Mouse (Mus musculus) CD4-positive, CD25-positive, alpha-beta regulatory T cell, adult 4 months (primary cell): ENCODE results near the gene Rhobtb1. TPM values are rescaled to one million over a fixed set of nuclear protein-coding genes. Genes with fewer than 3 reads are reported as not detected.

Experiments
- ATAC-seq: one replicate; pipeline ENCODE4 v1.8.0; 2017
- polyA plus RNA-seq, 2 experiments: library from polyadenylated mRNA; unstranded; fragments of 100-300 nt; shearing (Covaris generic); gene quantifications; one replicate each; pipeline ENCODE4 v1.2.1; 2017

The Rhobtb1 gene
- polyA plus RNA-seq, 2 experiments from 2014 or later = not detected

GRCm38 (mm10) chr10:69276920-69277435 is 125.7 kb downstream of the Rhobtb1 start:
- ATAC-seq = no peak

GRCm38 (mm10) chr10:69278764-69279606 is 127.8 kb downstream of the Rhobtb1 start:
- no peak for ATAC-seq

GRCm38 (mm10) chr10:69279607-69279978 is 128.4 kb downstream of the Rhobtb1 start:
- ATAC-seq = no peak

- ATAC-seq = no peak
Observed at GRCm38 (mm10) chr10:69286939-69287338, 135.7 kb downstream of the Rhobtb1 start.

GRCm38 (mm10) chr10:69288086-69288485 is 136.9 kb downstream of the Rhobtb1 start:
- ATAC-seq = no peak

- ATAC-seq = no peak
Observed at GRCm38 (mm10) chr10:69288720-69289119, 137.5 kb downstream of the Rhobtb1 start.

- ATAC-seq = no peak
Observed at GRCm38 (mm10) chr10:69290736-69291135, 139.5 kb downstream of the Rhobtb1 start.

GRCm38 (mm10) chr10:69295919-69296318 is 144.7 kb downstream of the Rhobtb1 start:
- ATAC-seq = no peak

- ATAC-seq = no peak
Observed at GRCm38 (mm10) chr10:69299985-69300384, 148.8 kb downstream of the Rhobtb1 start.

GRCm38 (mm10) chr10:69302667-69303066 is 151.4 kb downstream of the Rhobtb1 start:
- ATAC-seq = no peak

- ATAC-seq = no peak
Observed at GRCm38 (mm10) chr10:69304819-69305218, 153.6 kb downstream of the Rhobtb1 start.

- no peak for ATAC-seq
Observed at GRCm38 (mm10) chr10:69305600-69305999, 154.4 kb downstream of the Rhobtb1 start.

GRCm38 (mm10) chr10:69306205-69306604 is 155.0 kb downstream of the Rhobtb1 start:
- ATAC-seq = no peak

GRCm38 (mm10) chr10:69307067-69307466 is 155.8 kb downstream of the Rhobtb1 start:
- no peak for ATAC-seq

- ATAC-seq = no peak
Observed at GRCm38 (mm10) chr10:69309109-69309508, 157.9 kb downstream of the Rhobtb1 start.

- no peak for ATAC-seq
Observed at GRCm38 (mm10) chr10:69311867-69312266, 160.6 kb downstream of the Rhobtb1 start.

- ATAC-seq = no peak
Observed at GRCm38 (mm10) chr10:69313944-69314343, 162.7 kb downstream of the Rhobtb1 start.

- no peak for ATAC-seq
Observed at GRCm38 (mm10) chr10:69318514-69318913, 167.3 kb downstream of the Rhobtb1 start.

- peak; percentile 93 for ATAC-seq
Observed at GRCm38 (mm10) chr10:69320667-69321518, 169.7 kb downstream of the Rhobtb1 start.

GRCm38 (mm10) chr10:69321519-69322035 is 170.3 kb downstream of the Rhobtb1 start:
- peak; percentile 33 for ATAC-seq

- ATAC-seq = no peak
Observed at GRCm38 (mm10) chr10:69323986-69324385, 172.8 kb downstream of the Rhobtb1 start.

- no peak for ATAC-seq
Observed at GRCm38 (mm10) chr10:69324816-69325215, 173.6 kb downstream of the Rhobtb1 start.

GRCm38 (mm10) chr10:69326433-69326832 is 175.2 kb downstream of the Rhobtb1 start:
- no peak for ATAC-seq
